Mouse (Mus musculus) testis, adult 2 months (tissue): Measurements from ENCODE around the gene Olfr1371. TPM values are rescaled to one million over a fixed set of nuclear protein-coding genes. Genes with fewer than 3 reads are reported as not detected.

Source experiments
- H3K27ac ChIP-seq: fragments of 200-500 bp; 2 replicates; pipeline ENCODE4 v1.5.1; 2012; ENCODE audit warnings: low read depth, low read length; ENCODE audit not compliant: control insufficient read depth, insufficient read depth
- H3K27me3 ChIP-seq: fragments of 200-500 bp; 2 replicates; pipeline ENCODE4 v1.6.1; 2012; ENCODE audit warnings: mild to moderate bottlenecking, low read length, moderate library complexity; ENCODE audit not compliant: control insufficient read depth, insufficient read depth
- H3K36me3 ChIP-seq: fragments of 200-500 bp; 2 replicates; pipeline ENCODE4 v1.6.1; 2012; ENCODE audit warnings: mild to moderate bottlenecking, low read length; ENCODE audit not compliant: control insufficient read depth, insufficient read depth
- H3K4me1 ChIP-seq: fragments of 200-500 bp; 2 replicates; pipeline ENCODE4 v1.6.1; 2012; ENCODE audit warnings: low read length; ENCODE audit not compliant: control insufficient read depth, insufficient read depth
- H3K4me3 ChIP-seq: fragments of 200-500 bp; 2 replicates; pipeline ENCODE4 v1.5.1; 2012; ENCODE audit warnings: low read depth, mild to moderate bottlenecking, low read length, moderate library complexity, mixed read lengths; ENCODE audit not compliant: control insufficient read depth
- CTCF ChIP-seq: fragments of 200-500 bp; IDR thresholded peaks from 2 replicates; pipeline ENCODE4 v1.5.1; 2012; ENCODE audit warnings: low read depth, mild to moderate bottlenecking, inconsistent platforms, low read length, moderate library complexity; ENCODE audit not compliant: control insufficient read depth, insufficient read depth, insufficient replicate concordance
- POLR2A ChIP-seq: fragments of 200-500 bp; IDR thresholded peaks from 2 replicates; pipeline ENCODE4 v1.6.1; 2012; ENCODE audit warnings: low read depth, mild to moderate bottlenecking, inconsistent platforms, low read length, moderate library complexity; ENCODE audit not compliant: control insufficient read depth
- polyA plus RNA-seq: library from polyadenylated mRNA; depleted of rRNA; stranded (reverse); fragments of >200 nt; gene quantifications from 2 replicates; pipeline ENCODE4 v1.2.3, GENCODE M21; 2012; rRNA removed

The Olfr1371 gene
- 0.28 TPM in 1 of 2 replicates, not detected in the other for polyA plus RNA-seq

- no peak within 1 kb of the TSS for H3K27ac ChIP-seq
- no peak for TF ChIP-seq POLR2A
Observed at GRCm38 (mm10) chr11:52213887-52214286, at the start of gene Olfr1371. Gene Olfr1371 (minus strand): TSS chr11:52213987.

GRCm38 (mm10) chr11:52262338-52262737 is 48.6 kb upstream of the Olfr1371 start:
- Histone ChIP-seq H3K4me3 (no peak overlapping the region), H3K27me3 (no peaks in the 10 kb centered on the region), H3K4me1 (no peaks in the 10 kb centered on the region), H3K36me3 (no peaks in the 10 kb centered on the region; the same call in 1 of the 2 replicates), H3K27ac (no peak overlapping the region)
- TF ChIP-seq CTCF (no peak), POLR2A (no peak)

More at GRCm38 (mm10) chr11:52213887-52214286, at the start of gene Olfr1371:
- no peaks in the 10 kb centered on the region for H3K4me1 ChIP-seq
- H3K4me3 ChIP-seq: no peak within 1 kb of the TSS
- H3K36me3 ChIP-seq: no peaks in the 10 kb centered on the region
- H3K27me3 ChIP-seq: no peaks in the 10 kb centered on the region

- Histone ChIP-seq H3K27me3 (no peaks in the 10 kb centered on the region), H3K4me3 (no peak overlapping the region), H3K27ac (no peak overlapping the region), H3K4me1 (no peaks in the 10 kb centered on the region), H3K36me3 (no peaks in the 10 kb centered on the region; the same call in 1 of the 2 replicates)
- TF ChIP-seq POLR2A (no peak), CTCF (peak; percentile 56; the same call in 1 of the 2 replicates)
Observed at GRCm38 (mm10) chr11:52261937-52262336, 48.1 kb upstream of the Olfr1371 start.

- TF ChIP-seq POLR2A: no peak
- TF ChIP-seq CTCF: no peak
- Histone ChIP-seq H3K4me3 (no peak overlapping the region), H3K4me1 (no peaks in the 10 kb centered on the region), H3K36me3 (no peaks in the 10 kb centered on the region; the same call in 1 of the 2 replicates), H3K27me3 (no peaks in the 10 kb centered on the region), H3K27ac (no peak overlapping the region)
Observed at GRCm38 (mm10) chr11:52260878-52261277, 47.1 kb upstream of the Olfr1371 start.

- TF ChIP-seq CTCF: no peak
- TF ChIP-seq POLR2A: no peak
- H3K36me3 ChIP-seq: no peaks in the 10 kb centered on the region; the same call in 1 of the 2 replicates
- H3K4me3 ChIP-seq: no peak overlapping the region
- H3K27me3 ChIP-seq: no peaks in the 10 kb centered on the region
- H3K27ac ChIP-seq: no peak overlapping the region
- peaks cover 1% of the 10 kb centered on the region; the same call in 1 of the 2 replicates for H3K4me1 ChIP-seq
Observed at GRCm38 (mm10) chr11:52258711-52259110, 44.9 kb upstream of the Olfr1371 start.

DNA sequence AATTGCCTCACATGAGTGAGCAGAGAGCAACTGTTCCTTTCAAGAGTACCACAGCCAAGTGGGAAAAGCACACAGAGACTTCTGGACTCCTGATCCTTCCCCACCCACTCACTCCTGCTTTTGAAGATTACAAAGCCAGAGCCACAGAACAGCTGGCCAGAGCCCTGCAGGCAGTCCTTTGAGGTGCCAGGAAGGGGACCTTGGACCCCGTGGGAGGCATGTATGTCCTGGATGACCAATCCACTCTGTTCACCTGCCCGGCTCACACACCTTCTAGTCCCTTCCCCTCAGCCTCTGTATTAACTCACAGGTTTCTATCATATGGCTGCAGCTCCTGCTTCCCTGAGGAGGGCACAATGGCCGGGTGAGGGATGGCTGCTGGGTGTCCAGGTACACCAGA is 43.6 kb upstream of the Olfr1371 start:
- H3K27me3 ChIP-seq: no peaks in the 10 kb centered on the region
- peaks cover 6% of the 10 kb centered on the region for H3K4me1 ChIP-seq
- no peaks in the 10 kb centered on the region; the same call in 1 of the 2 replicates for H3K36me3 ChIP-seq
- H3K4me3 ChIP-seq: no peak overlapping the region
- TF ChIP-seq CTCF (no peak), POLR2A (no peak)
- H3K27ac ChIP-seq: no peak overlapping the region

DNA sequence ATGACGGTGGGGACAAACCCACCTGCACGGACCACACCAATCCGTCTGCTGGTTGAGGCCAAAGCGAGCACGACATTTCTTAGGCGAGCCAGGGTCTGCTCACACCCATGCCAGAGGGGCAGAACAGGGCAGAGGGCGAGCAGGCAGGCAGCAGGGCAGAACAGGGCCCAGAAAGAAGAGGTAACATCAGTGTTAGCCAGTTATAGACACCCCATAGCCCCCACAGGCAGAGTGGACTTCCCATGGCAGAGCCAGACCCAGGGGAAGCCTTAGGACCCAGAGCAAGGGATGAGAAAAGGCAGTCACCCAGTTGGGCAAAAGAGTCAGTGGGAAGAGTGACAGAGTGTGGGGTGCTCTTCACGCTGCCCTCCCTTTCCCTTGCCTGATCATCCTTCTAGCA is 41.3 kb upstream of the Olfr1371 start:
- H3K4me1 ChIP-seq: peaks cover 6% of the 10 kb centered on the region
- H3K4me3 ChIP-seq: no peak overlapping the region
- H3K27me3 ChIP-seq: no peaks in the 10 kb centered on the region
- H3K27ac ChIP-seq: no peak overlapping the region
- TF ChIP-seq POLR2A (no peak), CTCF (no peak)
- H3K36me3 ChIP-seq: no peaks in the 10 kb centered on the region
